Mouse (Mus musculus): ENCODE measurements around the gene Slc1a2. TPM values are rescaled to one million over a fixed set of nuclear protein-coding genes. Genes with fewer than 3 reads are reported as not detected.

Slc1a2 gene
- 16.6 and 19.8 TPM in 2 replicates for polyA plus RNA-seq (2014; fragmentation: Nextera tagmentation; extraction: Ambion mirVana)

GRCm38 (mm10) chr2:102658163-102658660 is at the start of gene Slc1a2:
Gene Slc1a2, plus strand, starts transcription at chr2:102658659.
- peak; percentile 63 for DNase-seq (ENCODE audit: low spot score)
- under 1% methylated on average over 20 of the region's 20 CpGs for WGBS
- peak within 1 kb of the TSS; percentile 89 for H3K27ac ChIP-seq (ENCODE audit: low read depth, low read length)

GRCm38 (mm10) chr2:102610485-102610884 is 48.0 kb upstream of the Slc1a2 start:
- H3K4me2 ChIP-seq (replicated peaks; ENCODE audit: low read depth, low read length), result no peak overlapping the region
- 89% methylated on average over 4 of the region's 4 CpGs for WGBS
- H3K4me1 ChIP-seq (replicated peaks; ENCODE audit: control insufficient read depth, insufficient read depth, low read length), result no peaks in the 10 kb centered on the region
- H3K4me3 ChIP-seq (ENCODE audit: low read depth, low read length), result no peak overlapping the region
- no peak overlapping the region for H3K27ac ChIP-seq (ENCODE audit: low read depth, low read length)
- no peaks in the 10 kb centered on the region for H3K9me3 ChIP-seq (ENCODE audit: control insufficient read depth, low read length)
- no peak for ATAC-seq (ENCODE audit: low FRiP score)
- no peaks in the 10 kb centered on the region for H3K27me3 ChIP-seq (ENCODE audit: control insufficient read depth, insufficient read depth, low read length)
- H3K9ac ChIP-seq (ENCODE audit: low read depth, low read length), result no peak overlapping the region
- DNase-seq (ENCODE audit: low spot score), result no peak
- no peaks in the 10 kb centered on the region for H3K36me3 ChIP-seq (ENCODE audit: control insufficient read depth, insufficient read depth, low read length)

More at GRCm38 (mm10) chr2:102658163-102658660, at the start of gene Slc1a2:
- Histone ChIP-seq H3K9ac (ENCODE audit: low read depth, low read length) (peak within 1 kb of the TSS; percentile 85), H3K4me1 (replicated peaks; ENCODE audit: control insufficient read depth, insufficient read depth, low read length) (peaks cover 7% of the 10 kb centered on the region), H3K36me3 (ENCODE audit: control insufficient read depth, insufficient read depth, low read length) (no peaks in the 10 kb centered on the region), H3K9me3 (ENCODE audit: control insufficient read depth, low read length) (no peaks in the 10 kb centered on the region), H3K27me3 (ENCODE audit: control insufficient read depth, insufficient read depth, low read length) (no peaks in the 10 kb centered on the region), H3K4me3 (ENCODE audit: low read depth, low read length) (peak within 1 kb of the TSS; percentile 74), H3K4me2 (replicated peaks; ENCODE audit: low read depth, low read length) (peak within 1 kb of the TSS; percentile 89)
- ATAC-seq (ENCODE audit: low FRiP score), result peak; percentile 63

GRCm38 (mm10) chr2:102616637-102617036 is 41.8 kb upstream of the Slc1a2 start:
- Histone ChIP-seq H3K27ac (ENCODE audit: low read depth, low read length) (no peak overlapping the region), H3K9me3 (ENCODE audit: control insufficient read depth, low read length) (no peaks in the 10 kb centered on the region), H3K9ac (ENCODE audit: low read depth, low read length) (no peak overlapping the region), H3K4me2 (replicated peaks; ENCODE audit: low read depth, low read length) (no peak overlapping the region), H3K4me1 (replicated peaks; ENCODE audit: control insufficient read depth, insufficient read depth, low read length) (no peaks in the 10 kb centered on the region), H3K4me3 (ENCODE audit: low read depth, low read length) (no peak overlapping the region), H3K27me3 (ENCODE audit: control insufficient read depth, insufficient read depth, low read length) (no peaks in the 10 kb centered on the region), H3K36me3 (ENCODE audit: control insufficient read depth, insufficient read depth, low read length) (no peaks in the 10 kb centered on the region)
- WGBS, result 78% methylated on average over 2 of the region's 2 CpGs
- DNase-seq (ENCODE audit: low spot score), result no peak
- no peak for ATAC-seq (ENCODE audit: low FRiP score)

GRCm38 (mm10) chr2:102620744-102621429 is 37.6 kb upstream of the Slc1a2 start:
- DNase-seq (ENCODE audit: low spot score) (no peak), ATAC-seq (ENCODE audit: low FRiP score) (no peak)
- no peak overlapping the region for H3K27ac ChIP-seq (ENCODE audit: low read depth, low read length)
- 69% methylated on average over 12 of the region's 12 CpGs for WGBS
- H3K9ac ChIP-seq (ENCODE audit: low read depth, low read length), result no peak overlapping the region
- H3K9me3 ChIP-seq (ENCODE audit: control insufficient read depth, low read length), result no peaks in the 10 kb centered on the region
- H3K4me3 ChIP-seq (ENCODE audit: low read depth, low read length), result no peak overlapping the region
- H3K4me1 ChIP-seq (replicated peaks; ENCODE audit: control insufficient read depth, insufficient read depth, low read length), result no peaks in the 10 kb centered on the region
- H3K36me3 ChIP-seq (ENCODE audit: control insufficient read depth, insufficient read depth, low read length), result no peaks in the 10 kb centered on the region
- no peak overlapping the region for H3K4me2 ChIP-seq (replicated peaks; ENCODE audit: low read depth, low read length)
- H3K27me3 ChIP-seq (ENCODE audit: control insufficient read depth, insufficient read depth, low read length), result no peaks in the 10 kb centered on the region

GRCm38 (mm10) chr2:102622176-102622575 is 36.3 kb upstream of the Slc1a2 start:
- no peak overlapping the region for H3K27ac ChIP-seq (ENCODE audit: low read depth, low read length)
- H3K9me3 ChIP-seq (ENCODE audit: control insufficient read depth, low read length), result no peaks in the 10 kb centered on the region
- no peaks in the 10 kb centered on the region for H3K4me1 ChIP-seq (replicated peaks; ENCODE audit: control insufficient read depth, insufficient read depth, low read length)
- H3K27me3 ChIP-seq (ENCODE audit: control insufficient read depth, insufficient read depth, low read length), result no peaks in the 10 kb centered on the region
- no peak overlapping the region for H3K4me3 ChIP-seq (ENCODE audit: low read depth, low read length)
- no peak for ATAC-seq (ENCODE audit: low FRiP score)
- H3K4me2 ChIP-seq (replicated peaks; ENCODE audit: low read depth, low read length), result no peak overlapping the region
- no peak overlapping the region for H3K9ac ChIP-seq (ENCODE audit: low read depth, low read length)
- no peak for DNase-seq (ENCODE audit: low spot score)
- 88% methylated on average over 5 of the region's 5 CpGs for WGBS
- H3K36me3 ChIP-seq (ENCODE audit: control insufficient read depth, insufficient read depth, low read length), result no peaks in the 10 kb centered on the region

- Histone ChIP-seq H3K4me1 (replicated peaks; ENCODE audit: control insufficient read depth, insufficient read depth, low read length) (no peaks in the 10 kb centered on the region), H3K27me3 (ENCODE audit: control insufficient read depth, insufficient read depth, low read length) (no peaks in the 10 kb centered on the region), H3K4me3 (ENCODE audit: low read depth, low read length) (no peak overlapping the region), H3K4me2 (replicated peaks; ENCODE audit: low read depth, low read length) (no peak overlapping the region), H3K9me3 (ENCODE audit: control insufficient read depth, low read length) (no peaks in the 10 kb centered on the region), H3K9ac (ENCODE audit: low read depth, low read length) (no peak overlapping the region), H3K27ac (ENCODE audit: low read depth, low read length) (no peak overlapping the region), H3K36me3 (ENCODE audit: control insufficient read depth, insufficient read depth, low read length) (no peaks in the 10 kb centered on the region)
- ATAC-seq (ENCODE audit: low FRiP score), result no peak
- DNase-seq (ENCODE audit: low spot score), result no peak
These were observed 35.5 kb upstream of the Slc1a2 start for GRCm38 (mm10) chr2:102622943-102623342.

- Histone ChIP-seq H3K4me1 (replicated peaks; ENCODE audit: control insufficient read depth, insufficient read depth, low read length) (no peaks in the 10 kb centered on the region), H3K36me3 (ENCODE audit: control insufficient read depth, insufficient read depth, low read length) (no peaks in the 10 kb centered on the region), H3K27me3 (ENCODE audit: control insufficient read depth, insufficient read depth, low read length) (no peaks in the 10 kb centered on the region), H3K4me3 (ENCODE audit: low read depth, low read length) (no peak overlapping the region), H3K27ac (ENCODE audit: low read depth, low read length) (no peak overlapping the region), H3K9ac (ENCODE audit: low read depth, low read length) (no peak overlapping the region), H3K4me2 (replicated peaks; ENCODE audit: low read depth, low read length) (no peak overlapping the region), H3K9me3 (ENCODE audit: control insufficient read depth, low read length) (no peaks in the 10 kb centered on the region)
- DNase-seq (ENCODE audit: low spot score) (no peak), ATAC-seq (ENCODE audit: low FRiP score) (no peak)
- 85% methylated on average over 1 of the region's 1 CpGs for WGBS
These were observed 33.9 kb upstream of the Slc1a2 start for GRCm38 (mm10) chr2:102624538-102624937.

GRCm38 (mm10) chr2:102632361-102632760 is 26.1 kb upstream of the Slc1a2 start:
- H3K27ac ChIP-seq (ENCODE audit: low read depth, low read length), result no peak overlapping the region
- H3K36me3 ChIP-seq (ENCODE audit: control insufficient read depth, insufficient read depth, low read length), result no peaks in the 10 kb centered on the region
- H3K9ac ChIP-seq (ENCODE audit: low read depth, low read length), result no peak overlapping the region
- no peaks in the 10 kb centered on the region for H3K9me3 ChIP-seq (ENCODE audit: control insufficient read depth, low read length)
- 91% methylated on average over 4 of the region's 4 CpGs for WGBS
- no peak for DNase-seq (ENCODE audit: low spot score)
- no peaks in the 10 kb centered on the region for H3K4me1 ChIP-seq (replicated peaks; ENCODE audit: control insufficient read depth, insufficient read depth, low read length)
- no peaks in the 10 kb centered on the region for H3K27me3 ChIP-seq (ENCODE audit: control insufficient read depth, insufficient read depth, low read length)
- no peak for ATAC-seq (ENCODE audit: low FRiP score)
- no peak overlapping the region for H3K4me3 ChIP-seq (ENCODE audit: low read depth, low read length)
- H3K4me2 ChIP-seq (replicated peaks; ENCODE audit: low read depth, low read length), result no peak overlapping the region

- Histone ChIP-seq H3K27me3 (ENCODE audit: control insufficient read depth, insufficient read depth, low read length) (no peaks in the 10 kb centered on the region), H3K36me3 (ENCODE audit: control insufficient read depth, insufficient read depth, low read length) (no peaks in the 10 kb centered on the region), H3K4me3 (ENCODE audit: low read depth, low read length) (no peak overlapping the region), H3K9ac (ENCODE audit: low read depth, low read length) (no peak overlapping the region), H3K9me3 (ENCODE audit: control insufficient read depth, low read length) (no peaks in the 10 kb centered on the region), H3K27ac (ENCODE audit: low read depth, low read length) (no peak overlapping the region), H3K4me1 (replicated peaks; ENCODE audit: control insufficient read depth, insufficient read depth, low read length) (no peaks in the 10 kb centered on the region), H3K4me2 (replicated peaks; ENCODE audit: low read depth, low read length) (no peak overlapping the region)
- DNase-seq (ENCODE audit: low spot score) (no peak), ATAC-seq (ENCODE audit: low FRiP score) (no peak)
- 90% methylated on average over 1 of the region's 1 CpGs for WGBS
These were observed 24.4 kb upstream of the Slc1a2 start for GRCm38 (mm10) chr2:102634010-102634409.

Measured in hindbrain, embryonic 11.5 days (tissue).